Mouse (Mus musculus): ENCODE data around the gene Tjp3.
A peak's percentile ranks its signal among the peaks of the same experiment; 100 is the strongest.

Tjp3 gene

DNA sequence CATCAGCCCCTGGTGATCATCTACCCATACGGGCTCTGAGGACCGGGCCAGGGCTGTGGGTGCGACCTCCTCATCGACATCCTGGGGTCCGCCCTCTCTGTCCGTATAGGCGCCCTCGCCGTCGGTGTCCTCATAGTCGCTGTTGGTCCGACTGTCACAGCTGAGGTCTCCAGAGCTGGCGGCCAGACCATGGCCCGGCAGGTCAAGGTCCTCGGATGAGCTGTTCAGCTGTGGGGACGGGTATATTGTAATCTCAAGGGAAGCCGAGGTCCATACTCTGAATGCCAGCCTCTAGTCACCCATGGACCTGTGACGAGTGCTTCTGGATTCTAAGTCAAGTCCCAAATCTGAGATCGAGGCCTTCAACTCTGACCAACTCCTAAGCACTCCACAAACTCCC lies 17.5 kb downstream of the Tjp3 start:
- no peak for DNase-seq (ENCODE audit: low read depth in 2 of 2, low spot score in 2 of 2)

DNA sequence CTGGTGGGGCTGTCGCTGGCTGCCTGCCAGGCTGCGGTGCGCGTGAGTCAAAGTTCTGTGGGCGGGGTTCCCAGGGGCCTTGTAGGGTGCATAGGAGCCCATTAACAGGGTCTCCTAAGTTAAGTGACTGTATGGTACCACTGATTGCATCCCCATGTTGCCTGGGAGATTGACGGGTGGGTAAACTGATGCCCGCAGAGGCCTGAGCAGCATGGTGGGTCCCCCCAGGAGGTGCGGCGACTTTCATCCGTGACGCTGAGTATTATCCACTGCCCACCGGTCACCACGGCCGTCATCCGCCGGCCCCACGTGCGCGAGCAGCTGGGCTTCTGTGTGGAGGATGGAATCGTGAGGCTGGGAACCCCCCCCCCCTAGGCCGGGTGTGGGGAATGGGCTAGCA lies 19.0 kb downstream of the Tjp3 start:
- DNase-seq (ENCODE audit: low read depth in 2 of 2, low spot score in 2 of 2), result no peak

DNA sequence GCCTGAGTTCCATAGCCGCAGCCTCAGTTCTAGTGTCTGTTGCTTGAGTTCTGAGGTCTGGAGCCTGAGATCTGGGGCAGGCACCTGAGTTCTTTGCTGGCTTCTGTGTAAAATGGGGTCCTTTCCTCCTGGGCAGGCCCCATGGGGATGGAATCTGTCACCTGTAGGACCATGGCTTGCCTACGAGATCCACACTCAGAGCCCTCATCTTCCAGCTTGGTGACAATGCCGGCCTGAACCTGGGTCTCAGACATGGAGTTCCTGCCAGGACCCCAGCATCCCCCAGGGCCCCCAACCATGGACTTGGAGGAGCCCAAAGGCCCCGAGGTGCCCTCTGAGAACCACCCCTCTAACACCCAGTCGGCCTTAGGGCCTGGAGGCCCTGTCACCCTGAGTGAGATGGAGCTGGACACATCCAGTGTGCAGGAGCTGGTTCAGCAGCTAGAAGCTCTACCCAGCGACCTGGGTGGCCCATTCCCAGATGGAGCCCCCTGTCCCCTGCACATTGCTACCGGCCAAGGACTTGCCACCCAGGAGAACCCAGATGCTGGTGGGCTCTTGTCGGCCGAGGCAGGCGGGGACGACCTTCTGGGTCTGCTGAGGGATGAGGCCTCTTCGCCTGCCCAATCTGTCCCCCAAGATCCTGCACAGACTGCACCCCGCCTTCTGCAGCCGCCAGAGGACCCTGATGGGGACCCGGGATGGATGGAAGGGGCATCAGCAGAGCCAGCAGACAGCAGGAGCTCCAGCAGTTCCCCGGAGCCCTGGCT lies 22.6 kb downstream of the Tjp3 start:
- DNase-seq (ENCODE audit: low read depth in 2 of 2, low spot score in 2 of 2), result no peak

DNA sequence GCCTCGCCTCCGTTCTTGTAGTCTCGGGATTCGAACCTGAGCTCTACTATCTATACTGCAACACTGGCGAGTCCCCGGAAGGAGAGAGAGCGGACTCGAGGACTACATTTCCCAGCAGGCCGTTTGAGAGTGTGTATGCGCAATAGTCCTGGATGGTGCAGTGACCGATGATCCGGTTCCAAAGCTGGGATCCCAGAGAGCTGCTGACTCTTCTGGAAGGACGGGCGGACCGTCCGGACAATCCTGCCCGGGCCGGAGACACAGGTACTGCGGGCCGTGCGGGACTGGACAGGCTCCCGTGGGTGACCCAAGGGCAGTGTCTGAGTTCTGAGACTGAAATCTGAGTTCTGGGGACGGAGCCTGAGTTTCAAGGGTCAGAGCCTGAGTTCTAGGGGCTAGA lies 23.3 kb downstream of the Tjp3 start:
- peak in 1 of 2 experiments; percentile 52 for DNase-seq (ENCODE audit: low read depth in 2 of 2, low spot score in 2 of 2)

DNA sequence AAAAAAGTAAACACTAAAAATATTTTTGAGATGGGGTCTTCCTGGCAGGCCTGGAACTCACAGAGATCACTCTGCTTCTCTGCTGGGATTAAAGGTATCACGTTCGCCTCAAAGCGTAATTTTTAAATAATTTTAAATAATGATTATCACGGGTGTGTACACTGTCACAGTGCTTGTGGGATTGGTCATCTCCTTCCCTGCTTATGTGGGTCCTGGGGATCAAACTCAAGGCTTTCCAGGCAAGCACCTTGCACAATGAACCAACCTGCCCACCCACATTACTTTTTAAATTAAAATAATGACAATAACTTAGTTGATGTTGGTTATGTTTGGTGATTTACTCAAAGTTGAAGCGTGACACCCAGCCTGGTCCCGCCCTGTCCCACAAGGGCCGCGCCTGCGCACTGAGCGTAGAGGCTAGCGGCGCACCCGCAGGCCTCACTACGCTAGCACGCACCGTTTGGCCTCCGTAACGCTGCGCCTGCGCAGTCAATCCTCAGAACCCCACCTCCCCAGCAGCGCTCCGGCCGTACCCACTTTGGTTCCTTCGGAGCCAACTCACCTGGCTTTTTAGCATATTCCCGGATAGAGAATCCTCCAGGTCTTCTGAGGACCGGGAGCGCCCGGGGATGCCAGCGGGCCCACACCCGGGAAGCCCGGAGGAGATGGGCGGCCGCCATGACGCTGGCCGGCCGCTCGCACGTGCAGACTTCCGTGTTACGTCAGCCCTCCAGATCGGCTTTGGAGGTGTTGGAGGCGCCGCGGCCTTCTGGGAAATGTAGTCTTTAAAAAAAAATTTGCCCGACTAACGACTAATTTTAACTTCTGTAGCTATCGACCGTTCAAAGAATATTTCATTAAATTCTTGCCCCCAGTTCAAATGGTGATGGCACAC lies 24.9 kb downstream of the Tjp3 start, which contains the start of the genes Mrpl54 and Apba3:
Gene Mrpl54, minus strand, starts transcription at position 724 of the 895 bp plus-strand sequence.
Gene Apba3, plus strand, starts transcription at position 750 of the 895 bp plus-strand sequence.
- DNase-seq (ENCODE audit: low read depth in 2 of 2, low spot score in 2 of 2), result peak; percentile 93 to 95

DNA sequence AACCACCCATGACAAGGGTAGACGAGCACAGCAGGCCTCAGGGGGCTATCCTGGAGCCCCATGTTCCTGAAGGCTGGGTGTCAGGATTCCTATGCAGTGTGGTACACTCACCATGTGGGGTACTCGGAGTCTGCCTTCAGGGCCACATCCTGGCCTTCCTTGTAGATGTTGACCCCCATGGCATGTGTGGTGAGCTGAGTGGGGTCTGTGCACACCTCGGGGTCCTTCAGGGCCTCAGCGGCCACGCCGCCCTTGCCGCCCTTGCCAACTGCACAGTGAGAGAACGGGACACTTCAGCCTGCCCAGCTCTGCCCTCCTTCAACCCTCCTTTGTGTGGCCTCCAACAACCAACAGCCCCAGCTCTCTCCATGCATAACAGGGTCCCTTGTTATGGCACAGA lies 25.8 kb downstream of the Tjp3 start:
- DNase-seq (ENCODE audit: low read depth in 2 of 2, low spot score in 2 of 2), result no peak

DNA sequence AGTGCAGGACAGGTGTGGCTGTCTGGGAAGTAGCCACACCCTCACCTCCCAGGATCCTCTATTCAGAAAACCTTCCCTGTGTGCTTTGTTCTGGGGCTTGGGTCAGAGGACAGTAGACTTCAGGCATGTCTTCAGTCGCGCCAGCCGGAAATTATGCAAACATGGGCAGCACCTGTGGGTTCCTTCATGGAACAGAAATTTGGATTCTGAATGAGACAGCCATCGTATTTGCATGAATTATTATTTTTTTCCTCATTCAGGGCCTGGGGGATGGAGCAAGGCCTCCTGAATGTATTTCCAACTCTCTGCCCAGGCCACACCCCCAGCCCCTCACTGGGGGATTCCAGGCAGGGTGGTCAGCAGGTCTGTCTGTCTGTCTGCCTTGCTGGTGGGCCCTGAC lies 30.4 kb downstream of the Tjp3 start:
- DNase-seq (ENCODE audit: low read depth in 2 of 2, low spot score in 2 of 2), result no peak

DNA sequence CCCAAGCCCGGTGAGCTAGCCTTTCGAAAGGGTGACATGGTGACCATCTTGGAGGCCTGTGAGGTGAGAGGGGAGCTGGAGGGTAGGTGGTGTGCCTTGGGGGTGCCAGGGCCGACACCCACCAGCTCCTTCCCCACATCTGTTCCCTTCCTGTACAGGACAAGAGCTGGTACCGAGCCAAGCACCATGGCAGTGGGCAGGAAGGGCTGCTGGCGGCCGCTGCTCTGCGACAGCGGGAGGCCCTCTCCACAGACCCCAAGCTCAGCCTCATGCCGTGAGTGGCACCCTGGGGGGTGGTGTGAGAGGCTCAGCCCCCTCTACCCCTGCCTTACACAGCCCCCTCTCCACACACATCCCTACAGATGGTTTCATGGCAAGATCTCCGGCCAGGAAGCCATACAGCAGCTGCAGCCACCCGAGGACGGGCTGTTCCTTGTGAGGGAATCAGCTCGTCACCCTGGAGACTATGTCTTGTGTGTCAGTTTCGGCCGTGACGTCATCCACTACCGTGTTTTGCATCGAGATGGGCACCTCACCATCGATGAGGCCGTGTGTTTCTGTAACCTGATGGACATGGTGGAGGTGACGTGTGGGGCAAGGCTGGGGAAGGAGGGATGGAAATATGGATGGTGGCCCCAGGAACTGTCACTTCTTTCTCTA lies 32.0 kb downstream of the Tjp3 start:
- DNase-seq (ENCODE audit: low read depth in 2 of 2, low spot score in 2 of 2), result no peak

DNA sequence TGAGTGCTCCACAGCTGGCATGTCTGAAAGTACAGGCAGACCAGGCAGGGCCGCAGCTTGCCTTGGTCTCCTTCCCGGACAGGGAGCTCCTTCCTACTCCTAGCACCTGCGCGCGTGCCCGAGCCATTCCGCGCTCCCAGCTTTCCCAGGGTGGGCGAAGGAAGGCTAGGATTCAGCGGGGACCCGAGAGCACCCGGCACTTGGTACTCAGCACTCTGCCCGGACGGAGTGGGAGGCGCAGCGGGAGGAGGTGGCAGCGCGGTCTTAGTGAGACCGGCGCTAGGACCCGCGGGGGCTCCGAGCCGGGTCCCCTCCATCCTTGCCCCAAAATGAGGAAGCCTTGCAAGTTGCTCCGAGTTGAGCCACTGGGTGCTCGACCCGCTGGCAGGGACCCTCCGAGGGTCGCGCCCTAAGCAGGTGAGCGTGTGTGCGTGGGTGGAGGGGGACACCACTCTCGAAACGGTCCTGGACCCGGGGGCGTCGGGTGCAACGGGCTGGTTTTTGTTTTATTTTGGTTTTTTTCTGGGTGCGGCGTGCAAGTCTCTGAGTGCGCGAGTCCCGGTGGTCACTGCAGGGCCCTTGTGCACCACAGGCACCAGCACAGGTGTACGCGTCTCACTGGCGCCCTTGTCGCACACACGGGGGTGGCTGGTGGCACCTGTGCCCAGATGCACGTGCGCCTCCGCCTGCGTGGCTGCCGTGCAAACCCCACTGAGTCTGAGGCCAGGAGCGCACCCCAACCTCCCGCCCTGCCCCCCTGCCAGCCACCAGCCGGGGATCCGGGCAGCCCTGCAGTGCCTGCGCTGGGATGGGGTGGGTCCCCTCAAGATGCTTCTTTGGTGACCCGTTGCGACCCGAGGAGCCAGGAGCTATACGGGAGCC lies 34.0 kb downstream of the Tjp3 start:
- DNase-seq (ENCODE audit: low read depth in 2 of 2, low spot score in 2 of 2), result no peak

DNA sequence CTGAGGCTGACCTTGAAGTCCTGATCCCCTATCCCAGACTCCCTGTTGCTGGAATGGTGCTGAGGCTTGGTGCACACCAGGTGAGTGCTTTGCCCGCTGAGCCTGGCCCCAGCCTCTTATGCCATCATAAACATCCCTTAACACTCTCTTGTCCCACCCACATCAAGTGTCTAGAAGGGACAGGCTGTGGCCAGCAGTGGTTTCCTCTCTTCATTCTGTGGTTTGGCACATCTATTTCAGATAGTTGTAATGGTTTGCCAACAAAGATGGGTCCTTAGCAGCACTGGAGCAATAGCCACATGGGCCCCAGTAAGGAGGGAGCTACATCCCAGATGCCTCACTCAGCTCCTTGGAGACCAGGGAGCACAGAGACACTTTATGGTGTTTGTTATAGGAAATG lies 36.5 kb downstream of the Tjp3 start:
- DNase-seq (ENCODE audit: low read depth in 2 of 2, low spot score in 2 of 2), result no peak

DNA sequence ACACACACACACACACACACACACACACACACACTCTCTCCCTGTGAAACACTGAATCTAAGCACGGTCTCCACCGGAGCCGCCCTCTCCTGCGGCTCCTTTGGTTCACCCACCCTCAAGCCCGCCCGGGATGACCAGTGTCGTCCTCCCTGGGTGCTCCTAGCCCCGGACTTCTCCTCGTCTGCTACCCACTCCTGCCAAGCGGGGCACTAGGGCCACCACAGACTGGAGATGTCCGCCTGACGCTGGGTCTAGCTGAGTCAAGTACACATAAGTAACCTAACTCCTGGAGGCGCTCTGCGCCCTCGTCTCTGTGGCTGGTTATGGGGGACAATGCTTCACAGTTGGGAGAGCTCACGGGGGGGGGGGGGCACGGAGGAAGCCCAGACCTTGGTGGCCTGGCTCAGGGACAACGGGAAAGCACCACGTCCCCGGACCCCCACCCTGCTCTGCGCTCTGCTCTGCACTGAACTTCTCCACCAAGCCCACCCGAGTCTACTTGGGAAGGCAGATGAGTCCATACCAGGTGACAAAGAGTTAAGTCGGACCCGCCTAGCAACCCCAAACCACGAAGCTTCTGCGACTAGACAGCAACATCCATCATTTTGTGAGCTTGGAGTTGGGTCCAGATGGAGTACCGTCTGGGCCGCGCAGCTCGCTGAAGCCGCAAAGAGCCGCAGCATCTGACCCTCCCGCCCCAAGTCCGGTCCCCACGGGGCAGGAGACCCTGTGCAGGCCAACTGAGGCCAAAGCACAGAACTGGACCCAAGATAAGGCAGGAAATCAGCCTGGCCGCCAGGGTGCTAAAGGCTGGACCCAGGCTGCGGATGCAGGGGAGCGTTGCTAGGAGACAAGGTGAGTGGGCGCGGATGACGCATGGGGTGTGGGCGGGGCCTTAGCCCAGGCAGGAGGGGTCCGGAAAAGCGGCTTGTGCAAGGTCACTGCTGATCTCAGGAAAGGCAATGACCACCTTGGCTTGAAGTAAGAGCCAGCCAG lies 38.7 kb downstream of the Tjp3 start, which contains the start of gene Matk:
Gene Matk, plus strand, starts transcription at position 512 of the 996 bp plus-strand sequence.
- peak; percentile 40 to 52 for DNase-seq (ENCODE audit: low read depth in 2 of 2, low spot score in 2 of 2)

DNA sequence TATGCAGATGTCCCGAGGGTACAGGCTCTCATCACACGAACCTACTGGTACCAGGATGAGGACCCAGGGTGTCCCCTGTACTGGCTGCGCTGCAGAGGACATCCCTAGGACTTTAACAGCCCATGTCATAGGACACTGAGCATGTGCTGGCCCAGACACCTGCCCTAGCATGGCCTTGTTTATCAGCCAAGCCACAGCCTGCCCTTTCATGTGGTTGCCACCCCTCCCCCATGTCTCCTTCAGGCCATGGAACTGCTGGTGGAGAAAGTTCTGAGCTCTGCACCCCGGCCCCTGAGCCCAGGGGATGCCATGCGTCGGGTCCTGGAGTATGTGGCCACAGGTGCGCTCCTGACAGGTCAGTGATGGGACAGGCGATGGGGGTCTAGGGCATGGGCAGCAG lies 41.9 kb downstream of the Tjp3 start:
- no peak for DNase-seq (ENCODE audit: low read depth in 2 of 2, low spot score in 2 of 2)

DNA sequence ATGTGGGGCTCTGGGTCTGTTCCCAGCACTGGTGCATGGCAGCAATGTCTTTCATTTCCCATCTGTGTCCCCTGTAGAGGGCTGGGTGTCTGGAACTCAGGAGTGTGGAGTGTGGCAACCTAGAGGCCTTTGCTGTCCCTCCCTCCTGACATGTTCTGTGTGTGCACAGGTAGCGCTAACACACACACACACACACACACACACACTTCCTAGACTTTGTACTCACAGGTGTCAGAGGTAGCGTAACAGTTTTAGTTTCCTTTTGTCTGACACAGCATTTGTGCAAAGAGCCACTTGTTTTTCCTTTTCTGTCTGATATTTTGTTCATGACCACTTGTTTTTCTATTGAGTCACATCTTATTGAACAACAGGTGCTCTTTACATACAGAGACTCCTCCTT lies 43.6 kb downstream of the Tjp3 start:
- DNase-seq (ENCODE audit: low read depth in 2 of 2, low spot score in 2 of 2), result no peak

DNA sequence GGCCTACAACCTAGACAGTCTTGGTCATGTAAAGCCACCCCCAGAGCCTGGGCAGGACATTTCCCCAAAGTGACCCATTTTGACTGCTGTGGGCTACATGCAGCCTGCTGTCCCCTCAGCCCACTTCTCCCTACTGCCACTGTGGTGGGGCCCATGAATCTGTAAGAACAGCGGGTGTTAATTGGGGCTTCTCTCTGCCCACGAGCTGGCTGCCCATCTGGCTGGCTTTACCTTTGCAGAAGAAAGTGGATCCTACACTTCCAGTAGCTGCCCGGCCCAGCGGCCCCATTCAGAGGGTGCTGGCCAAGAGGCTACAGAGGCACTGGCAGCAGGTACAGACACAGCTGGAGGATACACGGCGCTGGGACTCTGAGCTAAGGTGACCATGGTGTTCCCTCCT lies 46.2 kb downstream of the Tjp3 start:
- no peak for DNase-seq (ENCODE audit: low read depth in 2 of 2, low spot score in 2 of 2)

DNA sequence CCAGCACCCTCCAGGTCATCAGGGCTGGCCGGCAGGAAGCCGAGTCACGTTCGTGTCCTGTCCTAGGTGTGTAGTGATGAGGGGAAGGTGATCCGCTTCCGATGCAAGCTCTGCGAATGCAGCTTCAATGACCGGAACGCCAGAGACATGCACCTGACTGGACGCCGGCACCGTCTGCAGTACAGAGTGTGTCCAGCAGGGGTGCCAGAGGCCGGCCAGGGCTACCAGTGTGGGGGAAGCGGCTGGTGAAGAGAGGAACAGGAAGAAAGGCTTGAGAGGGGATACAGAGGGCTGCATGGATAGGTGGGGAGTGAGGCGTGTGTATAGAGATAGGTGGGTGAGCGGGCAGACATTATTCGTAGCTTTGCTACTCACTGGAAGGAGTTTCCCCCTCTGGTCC lies 46.8 kb downstream of the Tjp3 start:
- peak; percentile 73 to 79 for DNase-seq (ENCODE audit: low read depth in 2 of 2, low spot score in 2 of 2)

DNA sequence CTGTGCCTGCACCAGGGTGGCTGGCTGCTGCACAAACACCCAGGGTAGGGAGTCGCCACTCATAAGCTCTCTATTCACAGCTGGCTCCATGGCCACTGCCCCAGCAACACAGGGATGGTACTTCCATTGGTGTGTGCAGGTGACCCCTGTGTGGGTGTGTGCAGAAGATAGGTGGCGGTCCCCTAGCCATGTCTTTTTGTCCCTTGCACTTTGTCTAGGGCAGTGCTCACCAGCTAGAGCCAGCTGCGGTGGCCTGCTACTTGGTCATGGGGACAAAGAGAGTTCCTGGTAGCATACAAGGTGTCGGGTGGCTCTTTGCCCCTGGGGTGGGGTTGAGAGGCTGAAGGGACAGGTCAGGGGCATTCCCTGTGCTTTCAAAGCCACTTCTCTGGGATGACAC lies 47.2 kb downstream of the Tjp3 start:
- DNase-seq (ENCODE audit: low read depth in 2 of 2, low spot score in 2 of 2), result no peak

DNA sequence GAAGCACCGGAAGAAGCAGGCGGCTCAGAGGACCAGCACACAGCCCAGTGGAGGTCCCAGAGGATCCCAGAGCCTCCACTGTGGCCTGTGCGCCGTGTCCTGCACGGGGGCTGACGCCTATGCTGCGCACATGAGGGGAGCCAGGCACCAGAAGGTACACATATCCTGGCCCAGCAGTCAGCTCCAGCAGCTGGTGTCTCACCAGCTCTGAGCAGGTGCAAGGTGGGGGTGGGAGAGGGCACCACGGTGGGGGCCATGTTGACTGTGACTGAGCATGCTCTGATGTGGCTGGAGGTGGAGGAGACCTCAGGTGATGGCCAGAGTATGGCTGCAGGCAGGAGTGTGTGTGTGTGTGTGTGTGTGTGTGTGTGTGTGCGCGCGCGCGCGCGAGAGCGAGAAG lies 49.4 kb downstream of the Tjp3 start:
- no peak for DNase-seq (ENCODE audit: low read depth in 2 of 2, low spot score in 2 of 2)

DNA sequence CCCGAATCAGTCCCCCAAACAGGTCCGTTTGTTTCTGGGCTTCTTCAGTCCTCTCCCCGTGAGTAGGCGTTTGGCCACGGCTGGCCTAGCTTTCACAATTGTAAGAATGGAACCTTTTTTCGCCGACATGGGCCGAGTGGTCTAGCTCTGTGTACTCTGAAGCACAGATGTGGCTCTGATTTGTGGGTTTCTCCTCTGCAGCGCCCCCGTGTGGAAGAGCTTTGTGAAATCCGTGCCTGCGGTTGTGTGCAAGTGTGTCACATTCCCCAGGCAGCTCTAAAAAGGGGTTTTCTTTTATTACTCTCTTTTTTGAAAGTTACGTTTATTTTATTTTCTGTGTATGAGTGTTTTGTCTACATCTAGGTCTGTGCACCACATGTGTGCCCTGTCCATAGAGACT lies 50.5 kb downstream of the Tjp3 start:
- DNase-seq (ENCODE audit: low read depth in 2 of 2, low spot score in 2 of 2), result peak; percentile 46 to 66

DNA sequence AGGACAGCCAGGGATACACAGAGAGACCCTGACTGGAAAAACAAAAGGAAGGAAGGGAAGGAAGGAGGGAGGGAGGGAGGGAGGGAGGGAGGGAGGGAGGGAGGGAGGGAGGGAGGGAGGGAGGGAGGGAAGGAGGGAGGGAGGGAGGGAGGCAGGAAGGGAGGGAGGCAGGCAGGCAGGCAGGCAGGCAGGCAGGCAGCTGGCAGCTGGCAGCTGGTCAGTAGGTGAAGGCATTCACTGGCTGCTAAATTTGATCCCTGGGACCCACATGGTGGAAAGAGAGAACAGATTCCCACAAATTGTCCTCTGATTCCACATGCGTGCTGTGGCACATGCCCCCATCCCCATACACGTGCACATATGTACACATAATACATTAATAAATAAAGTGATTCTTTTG lies 52.8 kb downstream of the Tjp3 start:
- no peak for DNase-seq (ENCODE audit: low read depth in 2 of 2, low spot score in 2 of 2)
